Mouse (Mus musculus) cortical plate, adult 2 months (tissue): ENCODE results near the gene Zranb3.

ENCODE experiments used
- CTCF ChIP-seq: fragments of 200-500 bp; IDR thresholded peaks from 2 replicates; pipeline ENCODE4 v1.5.1; 2011; ENCODE audit warnings: mild to moderate bottlenecking, control low read depth, low read length; ENCODE audit not compliant: insufficient read depth; ENCODE audit errors: extremely low read depth
- POLR2A ChIP-seq: fragments of 200-500 bp; IDR thresholded peaks from 2 replicates; pipeline ENCODE4 v1.6.1; 2011; ENCODE audit warnings: mild to moderate bottlenecking, low read length, control low read depth; ENCODE audit not compliant: insufficient read depth; ENCODE audit errors: extremely low read depth

- TF ChIP-seq CTCF (no peak), POLR2A (no peak)
Observed at GRCm38 (mm10) chr1:127976106-127976505, 126.7 kb downstream of the Zranb3 start.
